Mouse (Mus musculus) liver (tissue): ENCODE results near the gene Fgfr1op2.
"Not testable (repeated sequence)": the region's sequence is repeated elsewhere in the genome, so short reads cannot be mapped to it uniquely, and the experiment has no call there.

ENCODE experiments used
- DNase-seq: peaks from one replicate; pipeline ENCODE4 v3.0.0-alpha.2; 2020; ENCODE audit warnings: mixed read lengths

The Fgfr1op2 gene

DNA sequence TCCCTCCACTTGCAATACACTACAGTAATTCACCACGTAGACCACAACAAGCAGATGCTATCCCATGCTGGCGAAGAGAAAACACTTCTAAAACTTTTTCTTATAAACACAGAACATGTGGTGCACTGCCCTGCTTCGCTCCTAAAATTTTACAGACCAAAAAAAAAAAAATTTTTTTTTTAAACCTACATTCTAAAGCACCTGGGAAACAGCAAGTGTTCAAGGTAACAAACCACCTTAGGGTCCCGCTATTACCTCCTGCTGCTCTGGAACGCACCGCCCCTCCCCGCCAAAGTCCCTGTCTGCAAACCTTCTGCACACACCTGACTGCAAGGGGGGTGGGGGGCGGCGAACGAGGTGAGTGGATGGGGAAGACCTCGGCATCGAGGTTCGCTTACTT lies at the start of gene Fgfr1op2:
TSS of gene Fgfr1op2 (plus strand) at position 301 of the 400 bp plus-strand sequence.
- DNase-seq = no peak

DNA sequence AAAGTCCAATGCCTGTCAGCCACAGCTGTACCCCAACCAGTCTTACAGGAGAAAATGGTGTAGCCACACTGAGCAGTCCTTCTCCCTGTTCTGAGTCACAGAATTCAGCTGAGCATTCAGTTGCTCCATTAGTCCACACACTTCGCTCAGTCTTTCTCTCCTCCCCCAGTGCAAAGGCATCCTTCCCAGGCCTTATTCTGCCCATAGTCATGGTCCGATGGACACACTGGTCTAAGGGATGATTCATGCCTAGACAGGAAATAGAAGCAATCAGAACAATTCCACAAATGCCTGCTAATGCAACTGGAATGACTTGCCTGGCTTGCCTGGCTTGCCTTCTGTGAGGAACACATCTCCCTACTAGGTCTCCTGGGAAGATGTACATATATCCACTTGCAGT lies 49.5 kb upstream of the Fgfr1op2 start:
- no peak for DNase-seq

DNA sequence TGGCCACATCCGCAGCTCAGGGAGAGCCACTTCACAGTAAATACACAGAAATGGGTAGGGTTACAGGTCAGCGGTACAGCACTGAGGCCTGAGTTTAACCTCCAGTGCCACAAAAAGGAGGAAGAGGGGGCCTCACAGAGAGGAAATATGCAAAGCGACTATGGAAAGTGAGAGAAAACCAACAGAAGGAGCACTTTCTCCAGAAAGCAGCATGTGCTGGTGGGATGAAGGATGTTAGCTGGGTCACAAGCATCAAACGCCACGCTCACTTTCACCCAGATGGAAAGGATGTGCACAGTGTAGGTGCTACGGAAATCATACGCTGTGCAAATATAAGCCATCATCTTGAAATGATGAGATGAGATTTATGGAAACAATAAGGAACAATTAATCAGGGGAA lies 46.6 kb upstream of the Fgfr1op2 start:
- no peak for DNase-seq

DNA sequence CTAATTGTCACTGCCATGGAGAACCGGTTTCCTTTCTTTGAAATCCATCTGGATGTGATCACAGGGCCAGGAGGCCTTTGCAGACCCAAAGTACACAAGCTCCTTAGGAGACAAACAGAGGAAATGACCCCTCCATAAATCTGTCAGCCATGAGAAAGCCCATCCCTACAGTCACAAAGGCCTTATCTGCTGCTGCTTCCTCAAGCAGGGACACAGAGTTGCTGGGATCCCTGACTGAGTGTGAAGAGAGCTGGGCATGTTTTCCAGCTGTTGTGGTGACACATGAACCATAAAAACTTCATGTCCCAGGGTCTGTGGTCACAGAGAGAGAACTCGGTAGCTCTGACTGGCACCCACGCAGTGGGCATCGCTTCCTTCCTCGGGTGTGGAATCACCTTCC lies 46.2 kb upstream of the Fgfr1op2 start:
- DNase-seq = no peak

DNA sequence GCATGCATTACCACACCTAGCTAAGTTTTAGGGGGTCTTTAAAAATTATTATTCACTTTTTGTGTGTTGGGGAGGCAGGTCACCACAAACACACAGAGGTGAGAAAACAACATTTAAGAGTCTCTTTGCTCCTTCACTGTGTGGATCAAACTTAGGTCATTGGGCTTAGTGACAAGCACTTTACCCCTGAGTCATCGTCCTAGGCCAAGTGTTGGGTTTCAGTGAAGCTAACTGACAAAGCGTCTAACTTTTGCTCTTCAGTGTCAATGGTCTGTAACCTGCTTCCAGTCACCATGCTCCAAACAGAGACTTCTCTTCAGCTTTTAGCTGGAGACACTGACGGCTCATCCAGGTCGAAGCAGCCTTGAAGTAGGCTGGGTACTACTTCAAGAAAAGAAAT lies 43.9 kb upstream of the Fgfr1op2 start:
- no peak for DNase-seq

DNA sequence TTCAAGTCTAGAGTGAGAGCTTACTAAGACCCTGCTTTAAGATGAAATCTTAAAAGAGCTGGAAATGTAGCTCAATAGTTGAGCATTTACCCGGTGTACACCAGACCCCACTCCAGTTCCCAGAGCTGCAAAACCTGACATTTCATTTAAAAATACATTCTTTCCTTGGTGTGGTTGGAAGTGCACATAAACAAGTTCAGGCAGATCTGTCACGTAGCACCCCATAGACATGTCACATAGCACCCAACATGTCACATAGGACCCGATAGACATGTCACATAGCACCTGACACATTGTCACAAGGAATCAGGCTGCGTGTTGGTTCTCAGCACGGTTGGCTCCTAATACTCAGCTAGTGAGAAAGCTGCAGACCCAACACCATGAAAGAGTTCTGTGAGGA lies 41.5 kb upstream of the Fgfr1op2 start:
- DNase-seq = no peak

DNA sequence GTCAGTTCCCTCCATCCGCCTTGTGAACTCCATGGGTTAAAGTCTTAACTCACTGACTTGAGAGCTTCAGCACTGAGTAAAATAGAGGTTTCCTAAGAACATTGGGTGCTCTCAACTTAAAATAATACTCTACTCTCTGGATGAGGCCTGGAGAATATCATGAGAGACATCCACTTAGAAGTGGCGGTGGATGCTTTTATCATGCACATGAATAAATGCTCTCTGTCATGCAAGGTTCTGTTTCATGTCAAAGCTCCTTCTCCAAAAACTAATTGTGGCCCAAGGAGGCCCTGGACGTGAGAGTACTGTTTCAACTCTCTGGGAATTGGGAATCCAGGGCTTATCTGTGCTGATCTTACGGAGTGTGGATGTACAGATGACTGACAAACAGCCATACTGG lies 39.9 kb upstream of the Fgfr1op2 start:
- no peak for DNase-seq

DNA sequence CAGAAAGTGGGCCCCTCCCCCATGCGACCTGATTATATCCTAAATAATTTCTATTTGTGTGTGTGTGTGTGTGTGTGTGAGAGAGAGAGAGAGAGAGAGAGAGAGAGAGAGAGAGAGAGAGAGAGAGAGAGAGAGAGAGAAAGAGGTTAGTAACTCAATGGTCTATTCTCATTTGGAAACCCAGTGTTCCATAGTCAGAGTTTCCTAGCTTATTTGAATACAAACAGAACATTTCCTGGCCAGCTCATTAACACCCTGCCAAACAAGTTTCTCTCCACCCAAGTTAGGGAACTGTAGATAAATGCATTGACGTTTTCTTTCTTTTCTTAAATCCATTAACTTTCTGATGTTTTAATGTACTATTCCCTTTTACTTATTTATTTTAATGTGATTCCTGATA lies 38.9 kb upstream of the Fgfr1op2 start:
- DNase-seq = no peak

DNA sequence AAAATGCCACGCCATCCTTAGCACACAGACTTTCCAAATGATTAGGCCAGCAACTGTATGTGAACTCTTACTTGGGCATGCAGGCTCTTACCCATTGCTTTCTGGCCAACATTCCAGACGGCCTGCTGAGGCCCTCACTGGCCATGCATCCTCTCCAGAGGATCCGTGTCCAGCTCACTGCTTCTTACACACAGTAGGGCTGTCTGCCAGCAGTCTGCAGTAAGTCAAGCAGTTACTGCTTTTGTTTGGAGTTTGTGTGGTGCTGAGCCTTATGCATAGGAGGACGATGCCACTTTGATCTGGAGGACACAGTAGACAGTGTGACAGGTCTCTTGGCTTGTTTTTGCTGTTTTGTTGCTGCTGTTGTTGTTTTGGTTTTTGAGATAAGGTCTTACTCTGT lies 38.3 kb upstream of the Fgfr1op2 start:
- DNase-seq = no peak

DNA sequence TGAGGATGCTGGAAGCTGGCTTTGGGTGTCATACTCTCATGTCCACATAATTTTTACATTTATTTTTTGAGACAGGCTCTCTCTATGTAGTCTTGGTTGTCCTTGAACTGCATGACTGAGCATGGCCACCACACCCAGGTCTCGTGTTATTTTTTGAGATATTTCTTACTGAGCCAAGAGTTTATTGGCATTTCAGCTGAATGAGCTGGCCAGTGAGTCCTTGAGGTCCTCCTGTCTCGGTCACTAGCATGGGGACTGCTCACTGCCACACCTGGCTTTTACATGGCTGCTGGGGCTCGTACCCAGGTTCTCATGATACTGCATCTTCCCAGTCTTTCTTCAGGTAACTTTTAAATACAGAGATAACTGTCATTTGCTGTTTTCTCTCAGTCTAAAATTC lies 36.6 kb upstream of the Fgfr1op2 start:
- DNase-seq = no peak

DNA sequence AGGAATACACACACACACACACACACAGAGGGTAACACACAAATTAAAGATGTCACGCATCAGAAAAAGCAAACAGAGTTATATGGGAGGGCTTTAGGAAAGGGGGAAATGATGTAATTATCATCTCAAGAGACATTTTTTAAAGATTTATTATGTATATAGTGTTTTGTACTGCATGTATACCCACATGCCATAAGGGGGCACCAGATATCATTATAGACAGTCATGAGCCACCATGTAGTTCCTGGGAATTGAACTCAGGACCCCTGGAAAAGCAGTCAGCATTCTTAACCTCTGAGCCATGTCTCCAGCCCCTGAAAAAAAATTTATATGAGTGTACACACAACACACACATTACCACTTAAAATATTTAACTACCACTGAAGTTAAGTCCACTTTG lies 32.4 kb upstream of the Fgfr1op2 start:
- no peak for DNase-seq

DNA sequence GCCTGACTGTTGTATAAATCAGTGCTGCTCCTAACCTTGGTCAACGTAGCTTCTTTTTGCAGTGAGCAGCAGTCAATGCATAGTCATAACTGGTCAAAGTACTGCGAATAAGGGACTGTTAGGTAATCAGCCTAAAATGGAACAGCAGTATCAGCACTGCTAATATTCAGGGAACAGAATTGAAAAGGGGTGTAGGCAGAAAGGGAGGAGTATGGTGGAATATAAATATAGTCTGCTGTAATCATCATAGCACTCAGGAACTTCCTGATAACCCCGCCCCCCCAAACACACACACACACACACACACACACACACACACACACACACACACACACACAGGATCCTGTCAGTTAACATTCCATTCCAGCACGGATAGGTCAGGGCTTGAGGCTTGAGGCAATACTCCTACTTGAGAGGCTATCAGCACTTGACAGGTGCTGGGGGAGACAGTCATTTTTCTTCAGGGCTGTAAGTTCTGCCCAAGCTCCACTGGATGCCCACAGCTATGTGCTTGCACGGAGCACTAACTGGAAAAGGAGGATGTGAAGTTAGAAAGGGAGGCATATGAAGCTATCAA lies 31.6 kb upstream of the Fgfr1op2 start:
- no peak for DNase-seq

DNA sequence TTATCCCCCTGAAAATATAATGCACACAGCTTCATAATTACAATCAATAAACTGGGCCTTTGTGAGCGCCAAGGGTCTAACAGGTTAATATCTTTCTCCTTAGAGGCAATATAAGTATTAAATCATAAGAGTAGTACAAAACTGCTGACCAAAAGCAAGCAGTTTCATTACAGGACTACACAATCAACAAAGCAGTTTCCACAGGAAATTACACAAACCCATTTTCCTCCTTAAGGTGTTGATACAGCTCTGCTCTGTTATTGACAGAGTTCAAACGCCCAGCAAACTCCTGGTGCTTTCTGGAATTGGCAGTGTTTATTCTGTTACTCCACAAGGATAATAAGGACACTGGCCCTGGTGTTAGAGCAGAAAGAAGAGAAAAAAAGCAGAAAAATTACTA lies 26.6 kb upstream of the Fgfr1op2 start:
- DNase-seq = no peak

DNA sequence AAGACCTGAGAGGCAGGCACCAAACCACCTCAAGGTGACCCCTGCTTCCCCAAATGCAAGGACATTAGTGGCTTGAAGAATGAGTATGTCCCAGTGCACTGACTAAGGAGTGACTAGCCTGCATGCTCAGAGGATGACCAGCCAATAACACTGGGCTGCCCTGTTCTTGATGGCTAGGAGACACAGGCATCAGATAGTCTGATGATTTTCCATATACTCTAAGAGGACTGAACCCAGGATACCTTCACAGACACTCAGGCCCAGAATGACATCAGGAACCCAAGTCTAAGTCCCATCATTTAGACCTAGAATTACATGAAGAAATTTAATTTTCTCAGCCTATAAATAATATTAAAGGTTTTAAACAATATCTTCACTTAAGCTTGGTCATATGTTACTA lies 25.7 kb upstream of the Fgfr1op2 start:
- no peak for DNase-seq

DNA sequence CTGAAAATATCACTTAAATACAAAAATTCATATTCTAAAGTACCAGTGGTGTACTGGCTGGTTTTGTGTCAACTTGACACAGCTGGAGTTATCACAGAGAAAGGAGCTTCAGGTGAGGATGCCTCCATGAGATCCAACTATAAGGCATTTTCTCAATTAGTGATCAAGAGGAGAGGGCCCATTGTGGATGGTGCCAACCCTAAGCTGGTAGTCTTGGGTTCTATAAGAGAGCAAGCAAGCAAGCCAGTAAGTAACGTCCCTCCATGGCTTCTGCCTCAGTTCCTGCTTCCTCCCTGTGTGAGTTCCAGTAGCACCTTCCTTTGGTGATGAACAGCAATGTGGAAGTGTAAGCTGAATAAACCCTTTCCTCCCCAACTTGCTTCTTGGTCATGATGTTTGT lies 14.5 kb upstream of the Fgfr1op2 start:
- not testable (repeated sequence) for DNase-seq

DNA sequence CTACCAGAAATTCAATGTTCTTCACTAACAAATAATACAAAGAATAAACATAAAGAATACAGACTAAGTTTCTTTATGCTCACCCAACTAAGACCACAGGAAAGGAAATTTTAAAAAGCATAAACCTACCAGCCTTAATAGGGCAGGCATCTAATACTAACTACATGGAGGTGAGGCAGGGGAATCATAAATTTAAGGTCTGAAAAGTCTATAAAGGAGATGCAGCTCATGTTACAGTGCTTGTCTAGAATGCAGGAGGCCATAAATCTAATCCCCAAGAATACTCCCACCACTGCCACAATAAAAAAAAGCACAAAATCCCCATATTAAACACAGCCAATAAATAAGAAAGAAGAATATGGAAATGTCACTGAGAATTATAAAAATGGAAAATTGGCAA lies 4.9 kb upstream of the Fgfr1op2 start:
- no peak for DNase-seq

DNA sequence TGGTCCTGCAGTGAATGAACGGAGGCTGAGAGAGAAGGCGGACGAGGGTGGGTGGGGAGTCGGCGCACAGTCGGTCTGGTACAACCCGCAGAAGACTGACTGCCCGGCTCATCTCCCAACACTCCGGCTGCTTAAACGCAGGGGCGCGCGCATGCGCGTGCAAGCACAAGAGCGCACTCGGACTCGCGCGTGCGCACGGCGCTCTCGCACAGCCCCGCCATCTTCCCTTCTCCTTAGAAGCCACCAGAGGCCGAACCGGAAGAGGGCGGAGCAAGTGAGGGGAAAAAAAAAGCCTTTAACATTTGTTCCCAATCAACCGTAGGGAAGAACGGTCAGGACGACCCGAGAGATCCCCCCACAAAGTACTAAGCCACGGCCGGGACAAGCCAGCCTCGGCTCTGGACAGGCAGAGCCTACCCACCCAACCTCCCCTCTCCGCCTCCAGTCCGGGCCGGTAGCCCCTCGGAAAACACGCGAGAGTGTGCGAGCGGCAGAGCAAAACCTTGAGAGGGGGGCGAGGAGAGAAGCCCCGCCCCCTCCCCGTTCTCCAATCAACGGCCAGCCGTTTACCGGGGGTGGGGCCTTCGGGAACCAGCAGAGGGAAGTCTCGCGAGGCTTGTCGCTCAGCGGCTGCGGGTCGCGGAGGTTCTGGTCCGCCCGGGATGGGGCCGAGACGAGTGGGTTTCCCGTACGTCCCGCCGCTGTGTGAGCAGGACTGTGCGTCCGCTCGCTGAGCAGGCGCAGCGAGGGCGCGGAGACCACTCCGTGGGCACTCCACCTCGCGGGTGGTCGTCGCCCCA lies 507 bp downstream of the Fgfr1op2 start, which contains the start of gene Ints13:
TSS of gene Ints13 (minus strand) at position 526 of the 800 bp plus-strand sequence.
- peak; percentile 98 for DNase-seq

DNA sequence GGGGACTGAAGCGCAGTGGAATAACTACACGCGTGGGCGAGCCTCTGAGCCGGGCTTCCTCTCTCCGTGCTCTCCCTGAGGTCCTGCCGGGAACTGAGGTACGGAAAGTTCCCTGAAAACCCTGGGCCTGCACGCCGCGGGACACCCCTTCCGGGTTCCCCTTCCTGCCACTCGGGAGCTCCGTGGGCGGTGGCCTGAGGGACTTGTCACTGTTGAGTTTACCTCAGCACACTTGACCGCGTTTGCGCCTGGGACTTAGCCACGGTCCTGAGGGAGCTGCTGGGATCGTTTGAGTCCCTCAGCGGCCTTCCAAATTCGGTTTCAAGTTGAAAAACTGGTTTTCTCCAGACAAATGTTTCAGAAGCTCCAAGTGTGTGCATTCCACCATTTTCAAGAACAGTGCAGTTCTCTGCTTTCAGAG lies 1.1 kb downstream of the Fgfr1op2 start:
- peak; percentile 85 for DNase-seq

DNA sequence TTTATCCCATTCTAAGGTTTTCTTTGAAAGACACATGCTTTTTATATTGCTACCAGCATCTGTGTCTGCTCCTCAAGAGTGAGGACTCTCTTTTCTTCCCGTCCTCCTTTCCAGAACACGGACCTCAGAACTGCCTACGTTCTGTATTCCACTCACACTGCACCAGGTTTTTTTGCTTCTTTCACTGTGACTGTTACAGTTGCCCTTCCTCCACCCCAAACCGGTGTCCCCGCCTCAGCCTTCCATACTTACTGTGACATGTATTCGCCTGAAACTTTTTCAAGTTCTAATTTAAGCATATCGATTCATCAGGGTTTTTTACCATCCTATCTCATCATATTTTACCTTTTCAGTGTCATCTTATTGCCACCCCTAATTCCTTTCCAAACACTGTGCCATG lies 1.6 kb downstream of the Fgfr1op2 start:
- peak; percentile 59 for DNase-seq

DNA sequence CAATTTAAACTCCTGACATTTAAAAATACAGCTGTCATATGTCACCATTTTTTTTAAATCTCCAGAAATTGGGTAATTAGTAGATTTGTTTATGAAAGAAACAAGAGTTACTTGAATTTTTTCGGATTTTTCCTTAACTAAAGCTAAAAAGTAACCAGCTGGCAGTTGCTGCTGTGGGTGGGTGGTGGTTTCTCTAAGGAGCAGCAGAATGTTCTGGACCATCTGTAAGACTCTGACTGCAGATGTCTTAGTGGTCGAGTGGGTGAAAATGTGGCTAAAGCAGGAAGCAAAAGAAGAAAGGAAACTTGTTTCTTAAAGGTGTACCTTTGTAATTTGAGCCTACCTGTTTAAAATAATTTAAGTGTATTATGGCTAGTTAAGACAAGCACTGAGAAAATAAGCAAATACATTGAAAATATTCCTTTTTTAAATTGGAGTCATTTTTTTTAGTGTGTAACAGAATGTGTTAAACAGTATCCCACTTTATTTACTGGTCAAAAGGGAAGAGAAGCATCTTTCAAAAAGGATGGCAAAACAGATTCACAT lies 3.5 kb downstream of the Fgfr1op2 start:
- no peak for DNase-seq

DNA sequence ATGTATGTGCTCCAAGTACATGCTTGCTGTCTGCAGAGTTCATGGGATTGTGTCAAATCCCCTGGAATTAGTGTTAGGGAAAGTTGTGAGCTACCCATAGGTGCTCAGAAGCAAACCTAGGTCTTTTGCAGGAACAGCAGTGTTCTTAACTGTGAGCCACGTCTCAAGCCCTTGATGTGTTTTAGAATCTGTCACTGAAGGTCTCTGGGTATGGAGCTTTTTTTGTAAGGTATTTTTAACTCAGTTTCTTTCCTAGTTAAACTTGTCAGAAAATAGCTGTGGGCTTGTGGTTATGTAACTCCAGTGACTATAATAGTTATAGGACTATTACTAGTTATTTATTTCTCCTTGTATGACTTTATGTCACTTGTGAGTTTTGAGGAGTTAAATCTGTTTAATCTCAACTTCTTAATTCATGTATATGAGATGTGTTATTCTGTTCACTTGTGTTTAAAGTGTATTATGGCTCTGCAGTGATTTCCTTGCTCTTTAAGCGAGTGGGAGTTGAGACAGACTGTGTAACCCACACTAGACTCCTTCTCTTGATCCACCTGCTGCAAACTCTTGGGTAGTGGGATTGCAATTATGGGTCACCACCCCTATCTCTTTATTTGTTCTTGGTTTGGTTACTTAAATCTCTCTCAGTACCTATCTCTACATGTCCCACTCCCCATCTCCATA lies 6.5 kb downstream of the Fgfr1op2 start:
- no peak for DNase-seq

DNA sequence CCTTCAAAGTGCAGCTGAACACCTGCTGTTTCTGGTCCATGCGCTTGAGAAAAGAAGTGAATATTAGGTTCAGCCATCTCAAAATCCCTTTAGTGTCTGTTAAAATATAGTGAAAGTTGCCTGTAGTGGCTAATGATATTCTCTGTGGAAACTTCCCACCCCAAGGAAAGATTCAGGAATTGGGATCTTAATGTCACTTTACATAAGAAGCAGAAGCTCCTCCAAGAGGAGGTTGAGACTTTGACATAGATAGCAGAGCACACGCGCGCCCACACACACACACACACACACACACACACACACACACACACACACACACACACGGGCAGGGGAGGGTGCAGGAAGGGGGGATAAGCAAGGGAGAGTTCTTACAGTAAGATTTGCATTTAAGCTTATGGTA lies 8.1 kb downstream of the Fgfr1op2 start:
- DNase-seq = no peak

DNA sequence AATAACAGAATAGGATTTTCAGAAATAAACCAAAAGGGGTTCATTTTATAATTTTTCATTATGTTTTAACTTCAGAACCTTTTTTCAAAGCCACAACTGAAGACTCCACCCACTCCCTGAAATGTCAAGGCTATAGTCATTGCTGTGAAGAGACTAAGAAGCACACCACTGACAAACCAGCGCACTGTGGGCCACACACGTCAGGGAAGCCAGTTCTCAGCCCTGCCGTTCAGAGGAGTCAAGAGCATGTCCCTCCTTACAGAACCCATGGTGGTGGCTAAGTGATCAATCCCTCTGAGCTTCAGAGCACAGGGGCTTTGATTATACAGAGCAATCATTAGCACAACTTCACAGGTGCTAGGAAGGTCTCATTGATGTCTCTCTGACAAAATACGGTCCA lies 25.6 kb downstream of the Fgfr1op2 start:
- no peak for DNase-seq

DNA sequence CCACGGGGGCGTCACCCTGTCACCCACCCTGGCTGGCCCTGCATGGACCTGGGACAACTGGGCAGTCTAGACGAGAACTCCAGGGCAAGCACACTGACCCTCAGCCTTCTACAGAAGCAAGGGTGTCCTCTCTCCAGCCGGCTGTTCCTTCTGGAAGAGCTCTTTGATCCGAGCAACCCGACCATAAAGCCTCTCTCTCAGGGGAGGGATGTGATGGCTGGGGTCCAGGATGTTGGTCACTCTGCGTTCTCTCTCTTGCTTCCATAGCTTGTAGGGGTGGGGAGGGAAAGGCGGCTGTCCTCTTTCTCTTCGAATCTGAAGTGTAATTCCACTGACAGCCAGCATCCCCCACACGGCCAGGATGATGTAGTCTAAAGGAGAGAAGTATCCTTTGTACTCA lies 26.6 kb downstream of the Fgfr1op2 start:
- no peak for DNase-seq
